Mouse (Mus musculus) cerebellum, adult 2 months (tissue): ENCODE results near the gene Hoxc8. TPM values are rescaled to one million over a fixed set of nuclear protein-coding genes. Genes with fewer than 3 reads are reported as not detected.

Source experiments
- DNase-seq, 2 experiments: peaks; one replicate each; pipeline ENCODE4 v3.0.0; 2021
- H3K27ac ChIP-seq: fragments of 200-500 bp; 2 replicates; pipeline ENCODE4 v1.5.1; 2012; ENCODE audit warnings: low read length, control low read depth, inconsistent platforms; ENCODE audit not compliant: insufficient read depth
- H3K27me3 ChIP-seq: fragments of 200-500 bp; 2 replicates; pipeline ENCODE4 v1.6.1; 2012; ENCODE audit warnings: inconsistent platforms, mild to moderate bottlenecking, low read length, moderate library complexity; ENCODE audit not compliant: control insufficient read depth, insufficient read depth
- H3K4me1 ChIP-seq: fragments of 200-500 bp; 2 replicates; pipeline ENCODE4 v1.6.1; 2011; ENCODE audit warnings: low read length; ENCODE audit not compliant: control insufficient read depth, insufficient read depth
- H3K4me3 ChIP-seq: fragments of 200-500 bp; replicated peaks from 2 replicates; pipeline ENCODE3; 2011; ENCODE audit warnings: mild to moderate bottlenecking, low read depth, low read length, control low read depth; ENCODE audit not compliant: insufficient read depth
- CTCF ChIP-seq: fragments of 200-500 bp; IDR thresholded peaks from 2 replicates; pipeline ENCODE4 v1.5.1; 2011; ENCODE audit warnings: low read depth, mild to moderate bottlenecking, control low read depth, low read length, moderate library complexity, borderline replicate concordance; ENCODE audit not compliant: insufficient read depth
- POLR2A ChIP-seq: fragments of 200-500 bp; IDR thresholded peaks from 2 replicates; pipeline ENCODE4 v1.6.1; 2011; ENCODE audit warnings: low read length, control low read depth, borderline replicate concordance; ENCODE audit not compliant: insufficient read depth
- WGBS: fragments of 180-500 bp; shearing (Covaris S2); methylation state at CpG from one replicate; pipeline ENCODE4 v1.1.7; 2018; 5-methylcytosine and 5-hydroxymethylcytosine counted together
- polyA plus RNA-seq: library from polyadenylated mRNA; depleted of rRNA; stranded (reverse); fragments of >200 nt; gene quantifications from 2 replicates; pipeline ENCODE4 v1.2.3, GENCODE M21; 2012

The Hoxc8 gene
- polyA plus RNA-seq, 1 experiment = not detected

GRCm38 (mm10) chr15:102980912-102981311 is 9.5 kb upstream of the Hoxc8 start:
- H3K4me3 ChIP-seq = no peak overlapping the region
- H3K27ac ChIP-seq = no peak overlapping the region
- DNase-seq = no peak
- TF ChIP-seq POLR2A (no peak), CTCF (no peak)
- H3K4me1 ChIP-seq = no peaks in the 10 kb centered on the region
- WGBS = 1% methylated on average over 14 of the region's 14 CpGs
- peaks cover 18% of the 10 kb centered on the region; the same call in 1 of the 2 replicates for H3K27me3 ChIP-seq

GRCm38 (mm10) chr15:102981379-102982288 is 8.8 kb upstream of the Hoxc8 start:
- 1% methylated on average over 88 of the region's 88 CpGs for WGBS
- H3K27me3 ChIP-seq = peaks cover 14% of the 10 kb centered on the region; the same call in 1 of the 2 replicates
- no peak overlapping the region for H3K4me3 ChIP-seq
- no peak for TF ChIP-seq POLR2A
- no peak for TF ChIP-seq CTCF
- DNase-seq = no peak
- no peaks in the 10 kb centered on the region for H3K4me1 ChIP-seq
- no peak overlapping the region for H3K27ac ChIP-seq

- no peaks in the 10 kb centered on the region for H3K4me1 ChIP-seq
- H3K4me3 ChIP-seq = no peak overlapping the region
- WGBS = 3% methylated on average over 12 of the region's 12 CpGs
- DNase-seq = no peak
- TF ChIP-seq CTCF = no peak
- TF ChIP-seq POLR2A = no peak
- H3K27me3 ChIP-seq = peaks cover 11% of the 10 kb centered on the region; the same call in 1 of the 2 replicates
- no peak overlapping the region for H3K27ac ChIP-seq
Measured at GRCm38 (mm10) chr15:102983716-102984115, 6.7 kb upstream of the Hoxc8 start.

GRCm38 (mm10) chr15:102984521-102984920 is 5.9 kb upstream of the Hoxc8 start:
- no peak overlapping the region for H3K27ac ChIP-seq
- no peak overlapping the region for H3K4me3 ChIP-seq
- no peak for DNase-seq
- H3K4me1 ChIP-seq = no peaks in the 10 kb centered on the region
- H3K27me3 ChIP-seq = peaks cover 10% of the 10 kb centered on the region; the same call in 1 of the 2 replicates
- TF ChIP-seq CTCF (no peak), POLR2A (no peak)
- WGBS = 3% methylated on average over 10 of the region's 10 CpGs

- H3K27ac ChIP-seq = no peak overlapping the region
- H3K4me1 ChIP-seq = no peaks in the 10 kb centered on the region
- no peak overlapping the region for H3K4me3 ChIP-seq
Measured at GRCm38 (mm10) chr15:102984925-102985324, 5.5 kb upstream of the Hoxc8 start.

GRCm38 (mm10) chr15:102987124-102987833 is 3.1 kb upstream of the Hoxc8 start:
- no peak overlapping the region for H3K27ac ChIP-seq
- 2% methylated on average over 21 of the region's 21 CpGs for WGBS
- H3K27me3 ChIP-seq = peaks cover 15% of the 10 kb centered on the region; the same call in 1 of the 2 replicates
- peak; percentile 82 to 92 for DNase-seq
- no peak overlapping the region for H3K4me3 ChIP-seq
- H3K4me1 ChIP-seq = no peaks in the 10 kb centered on the region
- TF ChIP-seq POLR2A (no peak), CTCF (peak; percentile 94)

More at GRCm38 (mm10) chr15:102984925-102985324, 5.5 kb upstream of the Hoxc8 start:
- TF ChIP-seq CTCF = no peak
- no peak for TF ChIP-seq POLR2A
- H3K27me3 ChIP-seq = peaks cover 11% of the 10 kb centered on the region; the same call in 1 of the 2 replicates
- WGBS = 6% methylated on average over 3 of the region's 3 CpGs
- no peak for DNase-seq

GRCm38 (mm10) chr15:102988078-102988477 is 2.3 kb upstream of the Hoxc8 start:
- WGBS = 38% methylated on average over 5 of the region's 5 CpGs
- Histone ChIP-seq H3K27ac (no peak overlapping the region), H3K27me3 (peaks cover 15% of the 10 kb centered on the region; the same call in 1 of the 2 replicates)

More at GRCm38 (mm10) chr15:102988078-102988477, 2.3 kb upstream of the Hoxc8 start:
- Histone ChIP-seq H3K4me1 (no peaks in the 10 kb centered on the region), H3K4me3 (no peak overlapping the region)
- no peak for TF ChIP-seq CTCF
- no peak for TF ChIP-seq POLR2A
- DNase-seq = no peak
